Mouse (Mus musculus): ENCODE data around the gene Cep83. TPM values are rescaled to one million over a fixed set of nuclear protein-coding genes. Genes with fewer than 3 reads are reported as not detected.

Gene Cep83
- polyA plus RNA-seq, 1 experiment from 2014 or later, result 8.5 TPM

GRCm38 (mm10) chr10:94807323-94807722 lies 118.9 kb downstream of the Cep83 start:
- Histone ChIP-seq H3K9ac (no peak overlapping the region), H3K4me2 (no peak overlapping the region), H3K27ac (replicated peaks) (no peak overlapping the region), H3K27me3 (no peaks in the 10 kb centered on the region), H3K36me3 (replicated peaks) (no peaks in the 10 kb centered on the region), H3K4me3 (replicated peaks) (no peak overlapping the region), H3K4me1 (replicated peaks) (peaks cover 29% of the 10 kb centered on the region), H3K9me3 (replicated peaks) (no peaks in the 10 kb centered on the region)
- no peak for ATAC-seq (ENCODE audit: insufficient read depth)
- 60% methylated on average over 7 of the region's 7 CpGs for WGBS (ENCODE audit: insufficient replicate concordance)

GRCm38 (mm10) chr10:94808275-94808674 lies 119.8 kb downstream of the Cep83 start:
- Histone ChIP-seq H3K27me3 (no peaks in the 10 kb centered on the region), H3K4me3 (replicated peaks) (no peak overlapping the region), H3K4me1 (replicated peaks) (peaks cover 29% of the 10 kb centered on the region), H3K9ac (no peak overlapping the region), H3K9me3 (replicated peaks) (no peaks in the 10 kb centered on the region), H3K36me3 (replicated peaks) (no peaks in the 10 kb centered on the region), H3K4me2 (no peak overlapping the region), H3K27ac (replicated peaks) (no peak overlapping the region)
- WGBS (ENCODE audit: insufficient replicate concordance), result 30% methylated on average over 6 of the region's 6 CpGs
- peak; percentile 52 for ATAC-seq (ENCODE audit: insufficient read depth)

- Histone ChIP-seq H3K4me3 (replicated peaks) (no peak overlapping the region), H3K27me3 (no peaks in the 10 kb centered on the region), H3K4me1 (replicated peaks) (peaks cover 26% of the 10 kb centered on the region), H3K9me3 (replicated peaks) (no peaks in the 10 kb centered on the region), H3K4me2 (no peak overlapping the region), H3K9ac (no peak overlapping the region), H3K27ac (replicated peaks) (no peak overlapping the region), H3K36me3 (replicated peaks) (no peaks in the 10 kb centered on the region)
- ATAC-seq (ENCODE audit: insufficient read depth), result peak; percentile 30; the same call in 1 of the 2 replicates
- WGBS (ENCODE audit: insufficient replicate concordance), result 52% methylated on average over 7 of the region's 7 CpGs
Observed at GRCm38 (mm10) chr10:94809946-94810472, 121.6 kb downstream of the Cep83 start.

- Histone ChIP-seq H3K36me3 (replicated peaks) (no peaks in the 10 kb centered on the region), H3K4me2 (no peak overlapping the region), H3K4me1 (replicated peaks) (peaks cover 26% of the 10 kb centered on the region), H3K27me3 (no peaks in the 10 kb centered on the region), H3K9me3 (replicated peaks) (no peaks in the 10 kb centered on the region), H3K27ac (replicated peaks) (no peak overlapping the region), H3K4me3 (replicated peaks) (no peak overlapping the region), H3K9ac (no peak overlapping the region)
- WGBS (ENCODE audit: insufficient replicate concordance), result 55% methylated on average over 17 of the region's 17 CpGs
- no peak for ATAC-seq (ENCODE audit: insufficient read depth)
Observed at GRCm38 (mm10) chr10:94811907-94812851, 123.7 kb downstream of the Cep83 start.

GRCm38 (mm10) chr10:94818127-94818526 lies 129.7 kb downstream of the Cep83 start:
- Histone ChIP-seq H3K9me3 (replicated peaks) (no peaks in the 10 kb centered on the region), H3K4me2 (no peak overlapping the region), H3K27me3 (no peaks in the 10 kb centered on the region), H3K36me3 (replicated peaks) (no peaks in the 10 kb centered on the region), H3K27ac (replicated peaks) (no peak overlapping the region), H3K4me1 (replicated peaks) (no peaks in the 10 kb centered on the region), H3K4me3 (replicated peaks) (no peak overlapping the region), H3K9ac (no peak overlapping the region)
- 63% methylated on average over 3 of the region's 3 CpGs for WGBS (ENCODE audit: insufficient replicate concordance)
- no peak for ATAC-seq (ENCODE audit: insufficient read depth)

- Histone ChIP-seq H3K9me3 (replicated peaks) (no peaks in the 10 kb centered on the region), H3K27me3 (no peaks in the 10 kb centered on the region), H3K9ac (no peak overlapping the region), H3K4me3 (replicated peaks) (no peak overlapping the region), H3K4me1 (replicated peaks) (no peaks in the 10 kb centered on the region), H3K27ac (replicated peaks) (no peak overlapping the region), H3K4me2 (no peak overlapping the region), H3K36me3 (replicated peaks) (no peaks in the 10 kb centered on the region)
- WGBS (ENCODE audit: insufficient replicate concordance), result 84% methylated on average over 17 of the region's 17 CpGs
- no peak for ATAC-seq (ENCODE audit: insufficient read depth)
Observed at GRCm38 (mm10) chr10:94818781-94819665, 130.6 kb downstream of the Cep83 start.

- H3K27me3 ChIP-seq, result no peaks in the 10 kb centered on the region
- no peak for ATAC-seq (ENCODE audit: insufficient read depth)
- no peaks in the 10 kb centered on the region for H3K9me3 ChIP-seq (replicated peaks)
- no peak overlapping the region for H3K9ac ChIP-seq
- no peak overlapping the region for H3K4me2 ChIP-seq
- no peaks in the 10 kb centered on the region; the same call in 1 of the 2 replicates for H3K36me3 ChIP-seq (replicated peaks)
- peaks cover 11% of the 10 kb centered on the region; the same call in 1 of the 2 replicates for H3K4me1 ChIP-seq (replicated peaks)
- H3K27ac ChIP-seq (replicated peaks), result no peak overlapping the region
- no peak overlapping the region for H3K4me3 ChIP-seq (replicated peaks)
- 76% methylated on average over 11 of the region's 11 CpGs for WGBS (ENCODE audit: insufficient replicate concordance)
Observed at GRCm38 (mm10) chr10:94823971-94824760, 135.7 kb downstream of the Cep83 start.

GRCm38 (mm10) chr10:94825951-94826350 lies 137.5 kb downstream of the Cep83 start:
- Histone ChIP-seq H3K9ac (no peak overlapping the region), H3K9me3 (replicated peaks) (no peaks in the 10 kb centered on the region), H3K27me3 (no peaks in the 10 kb centered on the region), H3K4me1 (replicated peaks) (peaks cover 17% of the 10 kb centered on the region; the same call in 1 of the 2 replicates), H3K4me2 (no peak overlapping the region), H3K4me3 (replicated peaks) (no peak overlapping the region), H3K27ac (replicated peaks) (no peak overlapping the region), H3K36me3 (replicated peaks) (no peaks in the 10 kb centered on the region; the same call in 1 of the 2 replicates)
- 82% methylated on average over 2 of the region's 2 CpGs for WGBS (ENCODE audit: insufficient replicate concordance)
- no peak for ATAC-seq (ENCODE audit: insufficient read depth)

- Histone ChIP-seq H3K27ac (replicated peaks) (no peak overlapping the region), H3K9ac (no peak overlapping the region), H3K9me3 (replicated peaks) (no peaks in the 10 kb centered on the region), H3K4me3 (replicated peaks) (no peak overlapping the region), H3K27me3 (no peaks in the 10 kb centered on the region), H3K4me2 (no peak overlapping the region), H3K4me1 (replicated peaks) (peaks cover 17% of the 10 kb centered on the region; the same call in 1 of the 2 replicates), H3K36me3 (replicated peaks) (no peaks in the 10 kb centered on the region; the same call in 1 of the 2 replicates)
- 80% methylated on average over 12 of the region's 12 CpGs for WGBS (ENCODE audit: insufficient replicate concordance)
- ATAC-seq (ENCODE audit: insufficient read depth), result no peak
Observed at GRCm38 (mm10) chr10:94826436-94826835, 138.0 kb downstream of the Cep83 start.

GRCm38 (mm10) chr10:94827325-94827724 lies 138.9 kb downstream of the Cep83 start:
- WGBS (ENCODE audit: insufficient replicate concordance), result 73% methylated on average over 10 of the region's 10 CpGs
- Histone ChIP-seq H3K27ac (replicated peaks) (no peak overlapping the region), H3K9ac (no peak overlapping the region), H3K27me3 (no peaks in the 10 kb centered on the region), H3K4me2 (no peak overlapping the region), H3K4me3 (replicated peaks) (no peak overlapping the region), H3K36me3 (replicated peaks) (no peaks in the 10 kb centered on the region; the same call in 1 of the 2 replicates), H3K9me3 (replicated peaks) (no peaks in the 10 kb centered on the region), H3K4me1 (replicated peaks) (peaks cover 17% of the 10 kb centered on the region; the same call in 1 of the 2 replicates)
- ATAC-seq (ENCODE audit: insufficient read depth), result no peak

Data from liver, embryonic 15.5 days (tissue).